Mouse (Mus musculus) brain, embryonic 18.5 days (tissue): ENCODE results near the gene Rasef.
"Not testable (repeated sequence)": the region's sequence is repeated elsewhere in the genome, so short reads cannot be mapped to it uniquely, and the experiment has no call there.

Experiments
- DNase-seq: peaks from one replicate; pipeline ENCODE4 v3.0.0-alpha.2; 2012; ENCODE audit warnings: low read depth, low spot score

The Rasef gene

DNA sequence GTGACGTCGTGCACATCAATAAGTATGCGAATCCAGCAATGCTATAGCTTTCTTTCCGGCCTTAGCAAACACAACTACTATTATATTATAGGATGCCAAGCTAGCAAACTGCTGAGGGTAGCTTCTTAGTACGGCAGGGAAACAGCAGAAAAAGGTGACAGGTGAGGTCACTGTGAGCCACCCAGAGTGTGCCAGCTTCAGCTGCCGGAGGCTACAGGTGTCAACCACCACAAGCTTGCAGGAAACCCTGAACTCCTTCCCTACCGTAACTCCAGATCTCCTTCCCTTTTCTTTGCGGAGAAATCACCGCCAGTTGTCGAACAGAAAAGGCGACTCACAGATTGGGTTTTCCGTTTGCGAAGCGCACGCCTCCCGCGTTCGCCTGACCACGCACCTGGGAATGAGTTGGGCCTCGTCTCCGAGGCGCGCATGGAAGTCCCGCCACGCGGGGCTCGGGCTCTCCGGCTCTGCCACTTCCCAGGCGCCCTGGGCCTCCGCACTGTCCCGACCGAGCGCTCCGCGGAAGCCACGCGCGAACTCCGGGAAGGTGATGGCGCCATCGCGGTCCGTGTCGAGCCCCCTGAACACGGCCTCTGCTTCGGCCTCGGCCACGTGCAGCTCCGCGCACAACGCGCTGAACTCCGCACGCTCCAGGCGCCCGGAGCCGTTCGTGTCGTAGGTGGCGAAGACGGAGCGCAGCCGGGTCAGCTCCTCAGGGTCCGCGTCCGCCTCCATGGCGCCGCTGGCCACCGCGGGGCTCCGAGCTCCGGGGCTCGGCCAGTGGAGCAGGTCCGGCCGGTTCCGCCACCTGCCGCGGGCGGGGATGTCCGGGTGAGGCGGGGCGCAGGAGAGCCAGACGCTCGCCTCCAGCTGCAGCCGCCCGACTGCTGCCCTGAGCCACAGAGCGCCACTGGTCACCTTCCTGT is at the start of gene Rasef:
Gene Rasef (minus strand): TSS at position 735 of the 926 bp plus-strand sequence.
- no peak for DNase-seq

GRCm38 (mm10) chr4:73826587-73826986 is 35.8 kb upstream of the Rasef start:
- no peak for DNase-seq

- DNase-seq, result no peak
Measured at GRCm38 (mm10) chr4:73791186-73791540, 369 bp upstream of the Rasef start.

DNA sequence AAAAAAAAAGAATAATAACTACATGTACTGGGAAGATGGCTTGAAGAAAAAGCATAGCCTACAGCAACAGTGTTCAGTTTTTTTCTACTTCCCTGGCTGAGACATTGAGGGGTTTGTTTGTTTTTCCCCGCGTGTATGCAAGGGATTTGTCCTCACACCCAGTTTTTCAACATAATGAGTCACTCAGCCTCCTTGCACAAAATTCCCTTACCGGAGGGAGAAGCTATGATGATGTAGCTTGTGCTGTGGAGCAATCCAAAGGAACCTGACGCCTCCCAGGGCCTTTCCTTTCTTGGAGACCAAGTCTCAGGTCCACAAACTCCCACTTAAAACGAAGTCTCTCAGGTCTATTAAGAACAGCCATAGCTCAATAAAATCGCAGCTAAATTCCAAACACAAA is 1.3 kb downstream of the Rasef start:
- no peak for DNase-seq

DNA sequence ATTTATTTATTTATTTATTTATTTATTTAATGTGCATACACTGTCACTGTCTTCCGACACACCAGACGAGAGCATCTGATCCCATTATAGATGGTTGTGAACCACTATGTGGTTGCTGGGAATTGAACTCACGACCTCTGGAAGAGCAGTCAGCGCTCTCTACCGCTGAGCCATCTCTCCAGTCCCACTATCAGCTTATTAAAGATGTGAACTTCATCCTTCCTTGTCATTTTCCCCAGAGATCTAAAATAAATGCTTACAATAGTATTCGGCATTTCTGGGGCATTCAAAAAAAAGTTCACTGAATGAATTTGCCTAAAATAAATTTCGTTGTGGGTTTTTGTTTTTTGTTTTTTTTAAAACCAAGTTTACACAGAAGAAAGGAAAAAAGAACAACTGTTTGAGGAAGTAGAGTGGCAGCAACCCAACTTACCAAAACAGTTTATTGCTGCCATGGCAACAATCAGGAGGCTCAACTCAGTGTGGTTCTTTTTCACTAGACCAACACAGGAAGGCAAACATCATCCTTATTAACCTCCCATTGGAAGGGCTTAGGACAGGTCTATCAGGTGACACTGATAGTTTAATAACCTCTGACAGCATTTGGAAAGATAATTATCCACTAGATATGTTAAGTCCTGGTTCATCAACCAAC is 2.6 kb downstream of the Rasef start:
- no peak for DNase-seq

DNA sequence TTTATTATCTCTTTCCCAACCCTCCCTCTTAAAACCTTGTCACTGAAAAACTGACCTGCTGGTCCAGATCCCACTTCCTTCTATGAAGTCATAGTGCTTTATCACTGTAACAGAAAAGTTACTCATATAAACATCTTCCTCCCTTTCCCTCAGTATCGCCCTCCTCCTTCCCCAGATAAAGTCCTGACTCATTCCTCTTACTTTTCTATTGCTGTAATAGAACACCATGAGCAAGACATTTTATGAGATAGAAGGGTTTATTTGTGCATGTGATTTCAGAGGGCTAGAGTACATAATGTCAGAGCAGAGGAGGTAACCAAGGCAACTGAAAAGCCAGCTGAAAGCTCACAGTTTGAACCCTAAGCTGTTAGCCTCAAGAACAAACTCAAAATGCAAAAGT is 6.6 kb downstream of the Rasef start:
- DNase-seq, result no peak

DNA sequence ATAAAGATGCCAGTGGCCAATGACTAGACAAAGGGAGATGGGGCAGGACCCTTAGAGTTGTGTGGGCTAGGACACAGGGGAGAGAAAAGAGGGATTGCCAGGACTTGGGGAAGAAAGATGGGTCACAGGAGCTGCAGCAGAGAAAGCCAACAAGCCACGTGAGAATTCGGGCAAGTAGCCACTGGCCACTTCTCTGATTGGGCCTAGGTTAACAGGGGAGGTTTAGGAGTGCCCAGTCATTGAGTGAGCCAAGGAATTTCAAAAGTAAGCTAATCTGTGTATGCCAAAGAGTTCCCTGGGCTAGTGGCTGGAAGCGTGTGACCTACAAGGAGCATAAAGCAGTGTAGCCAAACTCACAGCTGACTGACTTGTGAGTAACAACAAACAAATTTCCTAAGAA is 9.7 kb downstream of the Rasef start:
- no peak for DNase-seq

DNA sequence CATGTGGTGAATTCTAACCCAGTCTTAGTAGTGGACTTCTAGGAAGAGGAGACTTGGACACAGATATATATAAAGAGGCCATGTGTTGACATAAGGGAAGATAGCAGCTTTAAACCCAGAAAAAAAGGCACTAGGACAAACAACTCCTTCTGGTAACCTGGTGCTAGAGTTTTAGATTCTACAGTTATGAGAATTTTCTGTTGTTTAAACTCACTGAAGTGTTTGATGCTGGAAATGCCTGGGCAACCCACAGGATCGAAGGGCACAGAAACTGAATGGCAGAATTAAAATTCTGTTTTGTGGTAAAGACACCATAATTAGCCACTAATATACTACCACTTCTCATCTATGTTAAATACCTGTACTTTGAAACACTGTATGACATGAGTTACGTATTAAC is 15.5 kb downstream of the Rasef start:
- DNase-seq, result no peak

- DNase-seq, result no peak
Measured at GRCm38 (mm10) chr4:73773831-73774810, 16.7 kb downstream of the Rasef start.

DNA sequence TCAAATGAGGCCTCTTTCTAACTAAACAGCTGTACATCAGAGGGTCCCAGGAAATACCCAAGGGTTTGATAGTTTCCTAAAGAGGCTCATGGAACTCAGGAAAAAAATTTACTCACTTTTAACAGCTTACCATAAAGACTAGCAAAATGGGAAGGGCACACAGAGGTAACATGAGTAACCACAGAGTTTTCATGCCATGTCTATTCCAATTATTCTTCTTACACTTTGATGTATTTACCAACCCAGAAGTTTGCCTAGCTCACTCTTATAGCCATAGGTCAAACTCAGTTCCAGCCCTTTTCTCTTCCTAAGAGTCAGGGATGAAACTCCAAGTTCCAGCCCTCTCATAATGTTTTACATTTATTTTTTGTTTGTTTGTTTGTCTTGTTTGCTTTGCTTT is 18.8 kb downstream of the Rasef start:
- DNase-seq, result no peak

GRCm38 (mm10) chr4:73770592-73770991 is 20.2 kb downstream of the Rasef start:
- DNase-seq, result no peak

DNA sequence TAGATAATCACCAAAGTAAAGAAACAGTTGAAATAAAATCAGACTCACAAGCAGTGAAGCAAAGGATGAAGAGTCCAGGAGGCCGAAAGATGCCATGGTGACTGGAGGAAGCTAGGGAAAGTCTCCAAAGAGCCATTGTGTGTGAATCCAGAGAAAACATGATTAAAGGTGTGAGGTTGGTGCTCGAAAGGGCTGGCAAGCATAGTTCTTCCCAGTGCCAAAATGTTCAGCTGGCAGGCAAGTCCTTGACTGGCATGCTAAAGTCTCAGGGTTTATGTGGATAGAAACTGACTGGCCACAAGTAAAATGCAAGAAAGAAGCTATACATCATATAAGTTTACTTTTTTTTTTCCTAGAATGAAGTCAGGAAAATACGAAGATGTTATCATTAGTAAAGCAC is 22.6 kb downstream of the Rasef start:
- no peak for DNase-seq

GRCm38 (mm10) chr4:73748219-73748618 is 42.6 kb downstream of the Rasef start:
- no peak for DNase-seq

DNA sequence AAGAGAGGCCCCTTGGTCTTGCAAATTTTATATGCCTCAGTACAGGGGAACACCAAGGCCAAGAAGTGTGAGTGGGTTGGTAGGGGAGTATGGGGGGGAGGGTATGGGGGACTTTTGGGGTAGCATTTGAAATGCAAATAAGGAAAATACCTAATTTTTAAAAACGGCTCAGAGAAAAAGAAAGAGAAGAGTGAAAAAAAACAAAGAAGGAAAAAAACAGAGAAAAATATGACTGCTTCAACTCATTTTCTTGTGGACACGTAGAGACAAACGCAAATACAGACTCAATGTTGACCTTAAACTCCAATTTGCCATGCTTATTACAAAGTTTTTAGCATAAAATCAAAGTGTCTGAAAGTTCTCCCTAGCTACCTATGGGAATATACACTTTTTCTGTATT is 51.4 kb downstream of the Rasef start:
- DNase-seq, result no peak

DNA sequence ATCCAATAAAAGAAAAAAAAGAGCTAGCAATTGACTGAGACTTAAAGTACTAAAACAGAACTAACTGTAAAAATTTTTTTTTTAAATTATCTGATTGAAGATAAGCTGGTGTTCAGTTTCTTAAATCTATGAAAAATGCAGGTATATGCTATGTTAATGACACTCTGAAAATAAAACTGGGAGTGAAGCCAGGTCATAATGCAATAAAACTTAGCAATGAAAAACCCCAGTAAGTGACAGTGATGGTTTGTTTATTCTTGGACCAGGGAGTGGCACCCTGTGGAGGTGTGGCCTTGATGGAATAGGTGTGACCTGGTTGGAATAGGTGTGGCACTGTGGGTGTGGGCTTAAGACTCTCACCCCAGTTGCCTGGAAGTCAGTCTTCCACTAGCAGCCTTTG is 71.0 kb downstream of the Rasef start:
- no peak for DNase-seq

GRCm38 (mm10) chr4:73718761-73719160 is 72.0 kb downstream of the Rasef start:
- no peak for DNase-seq

- DNase-seq, result not testable (repeated sequence)
Measured at GRCm38 (mm10) chr4:73683216-73683615, 107.6 kb downstream of the Rasef start, which contains the start of gene Gm428. Gene Gm428, plus strand, starts transcription at chr4:73683516.

GRCm38 (mm10) chr4:73668054-73668453 is 122.7 kb downstream of the Rasef start, which contains the start of gene Gm11239:
Gene Gm11239, plus strand, starts transcription at chr4:73668354.
- DNase-seq, result not testable (repeated sequence)
